Mouse (Mus musculus) retina, adult 2 months (tissue): Measurements from ENCODE around the gene Ccr8.

Experiments used
- DNase-seq: peaks from one replicate; pipeline ENCODE4 v3.0.0-alpha.2; 2012; ENCODE audit warnings: low read depth, low spot score

Gene Ccr8

GRCm38 (mm10) chr9:120131784-120132288 is 39.9 kb downstream of the Ccr8 start:
- DNase-seq: no peak

- no peak for DNase-seq
These were observed 41.3 kb downstream of the Ccr8 start for GRCm38 (mm10) chr9:120132980-120133754.

GRCm38 (mm10) chr9:120133755-120134475 is 42.0 kb downstream of the Ccr8 start:
- no peak for DNase-seq

- DNase-seq: no peak
These were observed 42.7 kb downstream of the Ccr8 start for GRCm38 (mm10) chr9:120134529-120135160.

- no peak for DNase-seq
These were observed 43.5 kb downstream of the Ccr8 start for GRCm38 (mm10) chr9:120135454-120135853.

GRCm38 (mm10) chr9:120140652-120141051 is 48.7 kb downstream of the Ccr8 start:
- peak; percentile 53 for DNase-seq

- no peak for DNase-seq
These were observed 52.6 kb downstream of the Ccr8 start for GRCm38 (mm10) chr9:120144474-120144873.
